Mouse (Mus musculus): ENCODE measurements around the gene Dazl. TPM values are rescaled to one million over a fixed set of nuclear protein-coding genes. Genes with fewer than 3 reads are reported as not detected.
A peak's percentile ranks its signal among the peaks of the same experiment; 100 is the strongest.

Gene Dazl
- polyA plus RNA-seq, 1 experiment from 2014 or later = 0.17 TPM

- no peaks in the 10 kb centered on the region for H3K9me3 ChIP-seq
- 87% methylated on average over 8 of the region's 8 CpGs for WGBS
- peaks cover 13% of the 10 kb centered on the region; the same call in 1 of the 2 replicates for H3K4me1 ChIP-seq
- no peak overlapping the region for H3K4me2 ChIP-seq
- no peak overlapping the region for H3K9ac ChIP-seq
- no peaks in the 10 kb centered on the region for H3K27me3 ChIP-seq (replicated peaks)
- ATAC-seq (ENCODE audit: extremely low read depth, insufficient number of reproducible peaks, low FRiP score, low TSS enrichment) = no peak
- H3K27ac ChIP-seq (replicated peaks) = no peak overlapping the region
- H3K36me3 ChIP-seq = no peaks in the 10 kb centered on the region
- no peak overlapping the region for H3K4me3 ChIP-seq
These were observed 62.2 kb downstream of the Dazl start for GRCm38 (mm10) chr17:50231206-50231605.

GRCm38 (mm10) chr17:50229534-50229933 lies 63.9 kb downstream of the Dazl start:
- Histone ChIP-seq H3K9ac (no peak overlapping the region), H3K27ac (replicated peaks) (0 out of 2 replicates have a peak overlapping the region, but pooled peaks have one; percentile 3), H3K4me2 (no peak overlapping the region), H3K4me1 (peaks cover 13% of the 10 kb centered on the region; the same call in 1 of the 2 replicates), H3K27me3 (replicated peaks) (no peaks in the 10 kb centered on the region), H3K36me3 (no peaks in the 10 kb centered on the region), H3K4me3 (no peak overlapping the region), H3K9me3 (no peaks in the 10 kb centered on the region)
- 44% methylated on average over 4 of the region's 4 CpGs for WGBS
- no peak for ATAC-seq (ENCODE audit: extremely low read depth, insufficient number of reproducible peaks, low FRiP score, low TSS enrichment)

Other genes starting within 250 kb of the Dazl start
- 23.5 and 26.3 TPM in 2 replicates for gene Rftn1, start 103.0 kb downstream of the Dazl start, polyA plus RNA-seq (2015; fragmentation: Nextera tagmentation; extraction: Ambion mirVana)
- gene Plcl2, start 215.8 kb upstream of the Dazl start, polyA plus RNA-seq (2015; fragmentation: Nextera tagmentation; extraction: Ambion mirVana) = 2.5 and 2.9 TPM in 2 replicates

All from heart, embryonic 13.5 days (tissue).